Mouse (Mus musculus): ENCODE measurements around the gene Pgp. TPM values are rescaled to one million over a fixed set of nuclear protein-coding genes. Genes with fewer than 3 reads are reported as not detected.

The Pgp gene
- polyA plus RNA-seq, 1 experiment from 2014 or later: 60.5 TPM

DNA sequence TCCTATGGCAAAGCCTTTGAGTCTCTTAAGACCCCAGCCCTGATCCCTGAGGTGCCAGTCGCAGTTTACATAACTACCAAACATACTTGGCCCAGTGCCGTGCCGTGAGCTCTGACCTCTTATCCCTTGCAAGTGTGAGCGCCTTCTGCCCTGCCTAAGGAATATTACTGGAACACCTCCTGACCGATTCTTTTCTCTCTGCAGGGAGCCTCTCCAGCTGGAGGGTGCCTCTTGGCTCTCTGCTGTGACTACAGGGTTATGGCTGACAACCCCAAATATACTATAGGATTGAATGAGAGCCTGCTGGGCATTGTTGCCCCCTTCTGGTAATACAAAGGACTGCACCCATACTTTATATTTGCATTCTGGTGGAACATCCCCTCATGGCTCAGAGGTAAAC is 33.2 kb upstream of the Pgp start:
- Histone ChIP-seq H3K36me3 (ENCODE audit: control insufficient read depth, insufficient read depth, low read length) (peaks cover 59% of the 10 kb centered on the region), H3K27ac (replicated peaks; ENCODE audit: low read depth, low read length) (no peak overlapping the region), H3K4me2 (ENCODE audit: low read length) (no peak overlapping the region), H3K27me3 (ENCODE audit: control insufficient read depth, insufficient read depth, low read length) (no peaks in the 10 kb centered on the region), H3K9ac (replicated peaks; ENCODE audit: low read length) (no peak overlapping the region), H3K4me3 (replicated peaks; ENCODE audit: low read depth, low read length) (no peak overlapping the region), H3K9me3 (ENCODE audit: control insufficient read depth, low read length) (no peaks in the 10 kb centered on the region), H3K4me1 (ENCODE audit: control insufficient read depth, insufficient read depth, low read length) (no peaks in the 10 kb centered on the region)
- 72% methylated on average over 5 of the region's 5 CpGs for WGBS
- peak; percentile 79 for DNase-seq
- no peak; the same call in 1 of the 2 replicates for ATAC-seq (ENCODE audit: low FRiP score, low TSS enrichment)

- Histone ChIP-seq H3K4me3 (replicated peaks; ENCODE audit: low read depth, low read length) (no peak overlapping the region), H3K36me3 (ENCODE audit: control insufficient read depth, insufficient read depth, low read length) (peaks cover 80% of the 10 kb centered on the region), H3K9me3 (ENCODE audit: control insufficient read depth, low read length) (no peaks in the 10 kb centered on the region), H3K9ac (replicated peaks; ENCODE audit: low read length) (no peak overlapping the region), H3K27ac (replicated peaks; ENCODE audit: low read depth, low read length) (no peak overlapping the region), H3K4me2 (ENCODE audit: low read length) (no peak overlapping the region), H3K4me1 (ENCODE audit: control insufficient read depth, insufficient read depth, low read length) (no peaks in the 10 kb centered on the region), H3K27me3 (ENCODE audit: control insufficient read depth, insufficient read depth, low read length) (no peaks in the 10 kb centered on the region)
- WGBS: 92% methylated on average over 8 of the region's 8 CpGs
- DNase-seq (no peak), ATAC-seq (ENCODE audit: low FRiP score, low TSS enrichment) (no peak)
Measured at GRCm38 (mm10) chr17:24440377-24440776, 29.8 kb upstream of the Pgp start.

- no peak overlapping the region for H3K9ac ChIP-seq (replicated peaks; ENCODE audit: low read length)
- ATAC-seq (ENCODE audit: low FRiP score, low TSS enrichment) (no peak), DNase-seq (peak; percentile 13)
- H3K36me3 ChIP-seq (ENCODE audit: control insufficient read depth, insufficient read depth, low read length): peaks cover 83% of the 10 kb centered on the region
- no peaks in the 10 kb centered on the region for H3K4me1 ChIP-seq (ENCODE audit: control insufficient read depth, insufficient read depth, low read length)
- H3K4me2 ChIP-seq (ENCODE audit: low read length): no peak overlapping the region
- 47% methylated on average over 2 of the region's 2 CpGs for WGBS
- no peaks in the 10 kb centered on the region for H3K9me3 ChIP-seq (ENCODE audit: control insufficient read depth, low read length)
- no peaks in the 10 kb centered on the region for H3K27me3 ChIP-seq (ENCODE audit: control insufficient read depth, insufficient read depth, low read length)
- H3K4me3 ChIP-seq (replicated peaks; ENCODE audit: low read depth, low read length): no peak overlapping the region
- no peak overlapping the region for H3K27ac ChIP-seq (replicated peaks; ENCODE audit: low read depth, low read length)
Measured at GRCm38 (mm10) chr17:24441148-24441547, 29.0 kb upstream of the Pgp start.

DNA sequence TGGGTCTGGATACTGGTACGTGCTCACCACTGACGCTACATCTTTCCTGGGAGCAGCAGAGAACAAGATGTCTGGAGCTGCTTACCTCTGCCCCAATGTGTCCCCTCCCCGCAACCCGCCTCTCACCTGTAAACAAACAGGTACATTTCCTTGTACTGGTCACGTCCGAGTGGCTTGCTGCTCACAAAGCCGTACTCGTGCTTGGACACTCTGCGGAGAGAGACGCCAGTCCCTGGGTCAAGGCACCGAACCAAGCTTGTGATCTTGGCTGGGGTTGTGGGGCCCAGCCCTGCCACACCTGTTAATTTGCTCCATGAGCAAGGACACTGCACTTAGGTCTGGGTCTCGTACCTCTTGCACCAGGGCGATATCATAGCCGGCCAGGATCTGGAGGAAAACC is 28.1 kb upstream of the Pgp start:
- 91% methylated on average over 14 of the region's 14 CpGs for WGBS
- no peak overlapping the region for H3K4me3 ChIP-seq (replicated peaks; ENCODE audit: low read depth, low read length)
- H3K9me3 ChIP-seq (ENCODE audit: control insufficient read depth, low read length): no peaks in the 10 kb centered on the region
- DNase-seq: no peak
- H3K9ac ChIP-seq (replicated peaks; ENCODE audit: low read length): no peak overlapping the region
- no peak overlapping the region for H3K4me2 ChIP-seq (ENCODE audit: low read length)
- no peaks in the 10 kb centered on the region for H3K27me3 ChIP-seq (ENCODE audit: control insufficient read depth, insufficient read depth, low read length)
- ATAC-seq (ENCODE audit: low FRiP score, low TSS enrichment): no peak
- H3K4me1 ChIP-seq (ENCODE audit: control insufficient read depth, insufficient read depth, low read length): no peaks in the 10 kb centered on the region
- peaks cover 90% of the 10 kb centered on the region for H3K36me3 ChIP-seq (ENCODE audit: control insufficient read depth, insufficient read depth, low read length)
- no peak overlapping the region for H3K27ac ChIP-seq (replicated peaks; ENCODE audit: low read depth, low read length)

- Histone ChIP-seq H3K27ac (replicated peaks; ENCODE audit: low read depth, low read length) (no peak within 1 kb of the TSS), H3K9me3 (ENCODE audit: control insufficient read depth, low read length) (no peaks in the 10 kb centered on the region), H3K27me3 (ENCODE audit: control insufficient read depth, insufficient read depth, low read length) (no peaks in the 10 kb centered on the region), H3K4me3 (replicated peaks; ENCODE audit: low read depth, low read length) (no peak within 1 kb of the TSS), H3K4me1 (ENCODE audit: control insufficient read depth, insufficient read depth, low read length) (no peaks in the 10 kb centered on the region), H3K36me3 (ENCODE audit: control insufficient read depth, insufficient read depth, low read length) (peaks cover 94% of the 10 kb centered on the region), H3K9ac (replicated peaks; ENCODE audit: low read length) (no peak within 1 kb of the TSS), H3K4me2 (ENCODE audit: low read length) (no peak within 1 kb of the TSS)
- no peak for ATAC-seq (ENCODE audit: low FRiP score, low TSS enrichment)
- WGBS: 87% methylated on average over 7 of the region's 7 CpGs
- no peak for DNase-seq
Measured at GRCm38 (mm10) chr17:24442632-24443155, 27.5 kb upstream of the Pgp start, which contains the start of gene Dnase1l2. Dnase1l2 (minus strand) TSS chr17:24443105.

- H3K36me3 ChIP-seq (ENCODE audit: control insufficient read depth, insufficient read depth, low read length): peaks cover 94% of the 10 kb centered on the region
- no peak for DNase-seq
- 94% methylated on average over 4 of the region's 4 CpGs for WGBS
Measured at GRCm38 (mm10) chr17:24443409-24443808, 26.8 kb upstream of the Pgp start.

GRCm38 (mm10) chr17:24446590-24446989 is 23.6 kb upstream of the Pgp start:
- ATAC-seq (ENCODE audit: low FRiP score, low TSS enrichment) (no peak), DNase-seq (no peak)
- Histone ChIP-seq H3K9ac (replicated peaks; ENCODE audit: low read length) (no peak overlapping the region), H3K4me2 (ENCODE audit: low read length) (no peak overlapping the region), H3K27ac (replicated peaks; ENCODE audit: low read depth, low read length) (no peak overlapping the region), H3K27me3 (ENCODE audit: control insufficient read depth, insufficient read depth, low read length) (no peaks in the 10 kb centered on the region), H3K9me3 (ENCODE audit: control insufficient read depth, low read length) (no peaks in the 10 kb centered on the region), H3K36me3 (ENCODE audit: control insufficient read depth, insufficient read depth, low read length) (peaks cover 93% of the 10 kb centered on the region), H3K4me3 (replicated peaks; ENCODE audit: low read depth, low read length) (no peak overlapping the region), H3K4me1 (ENCODE audit: control insufficient read depth, insufficient read depth, low read length) (no peaks in the 10 kb centered on the region)
- 95% methylated on average over 8 of the region's 8 CpGs for WGBS

More at GRCm38 (mm10) chr17:24443409-24443808, 26.8 kb upstream of the Pgp start:
- Histone ChIP-seq H3K9me3 (ENCODE audit: control insufficient read depth, low read length) (no peaks in the 10 kb centered on the region), H3K4me2 (ENCODE audit: low read length) (no peak overlapping the region), H3K4me1 (ENCODE audit: control insufficient read depth, insufficient read depth, low read length) (no peaks in the 10 kb centered on the region), H3K27ac (replicated peaks; ENCODE audit: low read depth, low read length) (no peak overlapping the region), H3K9ac (replicated peaks; ENCODE audit: low read length) (no peak overlapping the region), H3K27me3 (ENCODE audit: control insufficient read depth, insufficient read depth, low read length) (no peaks in the 10 kb centered on the region), H3K4me3 (replicated peaks; ENCODE audit: low read depth, low read length) (no peak overlapping the region)
- ATAC-seq (ENCODE audit: low FRiP score, low TSS enrichment): no peak

- H3K9me3 ChIP-seq (ENCODE audit: control insufficient read depth, low read length): no peaks in the 10 kb centered on the region
- peaks cover 69% of the 10 kb centered on the region for H3K36me3 ChIP-seq (ENCODE audit: control insufficient read depth, insufficient read depth, low read length)
- no peak overlapping the region for H3K4me3 ChIP-seq (replicated peaks; ENCODE audit: low read depth, low read length)
- H3K9ac ChIP-seq (replicated peaks; ENCODE audit: low read length): no peak overlapping the region
- 94% methylated on average over 6 of the region's 6 CpGs for WGBS
- no peaks in the 10 kb centered on the region for H3K27me3 ChIP-seq (ENCODE audit: control insufficient read depth, insufficient read depth, low read length)
- DNase-seq (no peak), ATAC-seq (ENCODE audit: low FRiP score, low TSS enrichment) (no peak)
- H3K4me1 ChIP-seq (ENCODE audit: control insufficient read depth, insufficient read depth, low read length): peaks cover 12% of the 10 kb centered on the region
- no peak overlapping the region for H3K27ac ChIP-seq (replicated peaks; ENCODE audit: low read depth, low read length)
- H3K4me2 ChIP-seq (ENCODE audit: low read length): no peak overlapping the region
Measured at GRCm38 (mm10) chr17:24449507-24449906, 20.7 kb upstream of the Pgp start.

GRCm38 (mm10) chr17:24451220-24451619 is 19.0 kb upstream of the Pgp start:
- DNase-seq (no peak), ATAC-seq (ENCODE audit: low FRiP score, low TSS enrichment) (no peak)
- H3K4me2 ChIP-seq (ENCODE audit: low read length): no peak overlapping the region
- no peak overlapping the region for H3K27ac ChIP-seq (replicated peaks; ENCODE audit: low read depth, low read length)
- whole genome bisulfite sequencing: 98% methylated on average over 6 of the region's 6 CpGs
- H3K9ac ChIP-seq (replicated peaks; ENCODE audit: low read length): no peak overlapping the region
- H3K27me3 ChIP-seq (ENCODE audit: control insufficient read depth, insufficient read depth, low read length): no peaks in the 10 kb centered on the region
- H3K4me3 ChIP-seq (replicated peaks; ENCODE audit: low read depth, low read length): no peak overlapping the region
- H3K4me1 ChIP-seq (ENCODE audit: control insufficient read depth, insufficient read depth, low read length): peaks cover 15% of the 10 kb centered on the region
- H3K9me3 ChIP-seq (ENCODE audit: control insufficient read depth, low read length): no peaks in the 10 kb centered on the region
- peaks cover 52% of the 10 kb centered on the region for H3K36me3 ChIP-seq (ENCODE audit: control insufficient read depth, insufficient read depth, low read length)

Measured in midbrain, embryonic 14.5 days (tissue).